Mouse (Mus musculus): ENCODE data around the gene Myo5a. TPM values are rescaled to one million over a fixed set of nuclear protein-coding genes. Genes with fewer than 3 reads are reported as not detected.

Gene Myo5a
- total RNA-seq, 2 experiments from 2014 or later, result 256 TPM

GRCm38 (mm10) chr9:75064678-75065331 is 6.0 kb upstream of the Myo5a start:
- intact Hi-C loops (cut with DNase I), result no loop called here
- no peak for DNase-seq (ENCODE audit: low spot score in 2 of 2)

- DNase-seq (ENCODE audit: low spot score in 2 of 2), result peak; percentile 61 to 73
- intact Hi-C loops (cut with DNase I), result loop anchor here (5.0 kb wide), 1 partner anchor 51 kb away; no protein-coding TSS in a partner anchor
These were observed 352 bp downstream of the Myo5a start for GRCm38 (mm10) chr9:75071029-75071705.

GRCm38 (mm10) chr9:75071706-75072192 is 934 bp downstream of the Myo5a start:
- intact Hi-C loops (cut with DNase I), result loop anchor here (5.0 kb wide), 1 partner anchor 51 kb away; no protein-coding TSS in a partner anchor
- DNase-seq (ENCODE audit: low spot score in 2 of 2), result no peak

GRCm38 (mm10) chr9:75072361-75072760 is 1.5 kb downstream of the Myo5a start:
- intact Hi-C loops (cut with DNase I), result loop anchor here (5.0 kb wide), 1 partner anchor 50 kb away; no protein-coding TSS in a partner anchor
- DNase-seq (ENCODE audit: low spot score in 2 of 2), result no peak

- DNase-seq (ENCODE audit: low spot score in 2 of 2), result no peak
- intact Hi-C loops (cut with DNase I), result no loop called here
These were observed 6.4 kb downstream of the Myo5a start for GRCm38 (mm10) chr9:75077191-75077590.

GRCm38 (mm10) chr9:75085242-75085824 is 14.5 kb downstream of the Myo5a start:
- intact Hi-C loops (cut with DNase I), result no loop called here
- peak in 1 of 2 experiments; percentile 49 for DNase-seq (ENCODE audit: low spot score in 2 of 2)

- intact Hi-C loops (cut with DNase I), result no loop called here
- no peak for DNase-seq (ENCODE audit: low spot score in 2 of 2)
These were observed 17.0 kb downstream of the Myo5a start for GRCm38 (mm10) chr9:75087823-75088222.

- no peak for DNase-seq (ENCODE audit: low spot score in 2 of 2)
- intact Hi-C loops (cut with DNase I), result no loop called here
These were observed 18.5 kb downstream of the Myo5a start for GRCm38 (mm10) chr9:75089285-75089684.

GRCm38 (mm10) chr9:75092134-75092533 is 21.3 kb downstream of the Myo5a start:
- DNase-seq (ENCODE audit: low spot score in 2 of 2), result no peak
- intact Hi-C loops (cut with DNase I), result no loop called here

- intact Hi-C loops (cut with DNase I), result no loop called here
- DNase-seq (ENCODE audit: low spot score in 2 of 2), result no peak
These were observed 23.9 kb downstream of the Myo5a start for GRCm38 (mm10) chr9:75094762-75095161.

GRCm38 (mm10) chr9:75098937-75099336 is 28.1 kb downstream of the Myo5a start:
- intact Hi-C loops (cut with DNase I), result no loop called here
- DNase-seq (ENCODE audit: low spot score in 2 of 2), result no peak

- intact Hi-C loops (cut with DNase I), result no loop called here
- peak in 1 of 2 experiments; percentile 31 for DNase-seq (ENCODE audit: low spot score in 2 of 2)
These were observed 29.5 kb downstream of the Myo5a start for GRCm38 (mm10) chr9:75100157-75100781.

GRCm38 (mm10) chr9:75102131-75102530 is 31.3 kb downstream of the Myo5a start:
- intact Hi-C loops (cut with DNase I), result no loop called here
- DNase-seq (ENCODE audit: low spot score in 2 of 2), result no peak

GRCm38 (mm10) chr9:75116571-75117177 is 45.9 kb downstream of the Myo5a start:
- no peak for DNase-seq (ENCODE audit: low spot score in 2 of 2)
- intact Hi-C loops (cut with DNase I), result no loop called here

GRCm38 (mm10) chr9:75121126-75121525 is 50.3 kb downstream of the Myo5a start:
- DNase-seq (ENCODE audit: low spot score in 2 of 2), result no peak
- intact Hi-C loops (cut with DNase I), result loop anchor here (5.0 kb wide), 1 partner anchor 49 kb away; the partner anchor contains the start of gene Myo5a

- intact Hi-C loops (cut with DNase I), result loop anchor here (5.0 kb wide), 1 partner anchor 52 kb away; the partner anchor contains the start of gene Myo5a
- no peak for DNase-seq (ENCODE audit: low spot score in 2 of 2)
These were observed 53.4 kb downstream of the Myo5a start for GRCm38 (mm10) chr9:75124201-75124721.

- intact Hi-C loops (cut with DNase I), result no loop called here
- no peak for DNase-seq (ENCODE audit: low spot score in 2 of 2)
These were observed 59.7 kb downstream of the Myo5a start for GRCm38 (mm10) chr9:75130553-75130952.

GRCm38 (mm10) chr9:75146911-75147310 is 76.1 kb downstream of the Myo5a start:
- DNase-seq (ENCODE audit: low spot score in 2 of 2), result no peak
- intact Hi-C loops (cut with DNase I), result no loop called here

- peak; percentile 8 to 15 for DNase-seq (ENCODE audit: low spot score in 2 of 2)
- intact Hi-C loops (cut with DNase I), result no loop called here
These were observed 89.7 kb downstream of the Myo5a start for GRCm38 (mm10) chr9:75160525-75160924.

All from left cerebral cortex, postnatal 14 days (tissue).